18 mouse cellular contexts compared by ENCODE assay signal in genomic region chr19:22594492-22594891, GRCm38 (mm10).
"Had no signal": no experiment of that assay in that cellular context is flagged by ENCODE, and none has a peak within 500 bp of the region (broad histone marks: within the 10 kb centered on the region; RNA-seq: fewer than 3 reads in every experiment).

No protein-coding gene starts in this region.

- H3K9ac ChIP-seq: liver, embryonic 14.5 days; lung, embryonic 14.5 days; midbrain, embryonic 12.5 days; neural tube, embryonic 13.5 days; neural tube, embryonic 15.5 days had no signal

- H3K36me3 ChIP-seq: midbrain, embryonic 10.5 days; midbrain, embryonic 12.5 days; neural tube, embryonic 13.5 days; neural tube, embryonic 15.5 days had no signal

- H3K4me3 ChIP-seq: midbrain, embryonic 10.5 days; midbrain, embryonic 12.5 days; myocyte; neural tube, embryonic 13.5 days; neural tube, embryonic 15.5 days had no signal

- ATAC-seq: midbrain, embryonic 16.5 days had no signal

- H3K4me2 ChIP-seq: lung, embryonic 14.5 days; midbrain, embryonic 12.5 days; neural tube, embryonic 13.5 days; neural tube, embryonic 15.5 days had no signal

- DNase-seq: lung, adult 18-20 months; lung, embryonic 14.5 days; lung, postnatal 10 days; lung, postnatal 4 days; midbrain, embryonic 14.5 days; right cerebral cortex, adult 18-20 months; right cerebral cortex, postnatal 25 days; right cerebral cortex, postnatal 4 days; spleen, adult 18-20 months; thymus, postnatal 14 days; thymus, postnatal 36 days had no signal

- H3K27ac ChIP-seq: liver, embryonic 14.5 days; midbrain, embryonic 10.5 days; midbrain, embryonic 12.5 days; neural tube, embryonic 13.5 days; neural tube, embryonic 15.5 days had no signal

- H3K4me1 ChIP-seq: midbrain, embryonic 10.5 days; midbrain, embryonic 12.5 days; neural tube, embryonic 13.5 days; neural tube, embryonic 15.5 days had no signal

- H3K27me3 ChIP-seq: midbrain, embryonic 12.5 days; neural tube, embryonic 13.5 days; neural tube, embryonic 15.5 days had no signal

- H3K9me3 ChIP-seq: midbrain, embryonic 10.5 days; midbrain, embryonic 12.5 days; neural tube, embryonic 13.5 days; neural tube, embryonic 15.5 days had no signal
